Comparison of ENCODE assay signal across 9 mouse cellular contexts in genomic region chr2:155606360-155606759, GRCm38 (mm10). TPM values are rescaled to one million over a fixed set of nuclear protein-coding genes. Genes with fewer than 3 reads are reported as not detected.
DNase-seq lines count a peak whose midpoint lies in the region; ATAC-seq lines count a peak whose summit lies in the region.
"Had no signal": no experiment of that assay in that cellular context is flagged by ENCODE, and none has a peak within 500 bp of the region (broad histone marks: within the 10 kb centered on the region; RNA-seq: fewer than 3 reads in every experiment).

No protein-coding gene starts in this region.

- H3K27me3 ChIP-seq in liver, embryonic 11.5 days (replicated peaks; ENCODE audit: control insufficient read depth, insufficient read depth, low read length), result no peaks in the 10 kb centered on the region
- H3K27me3 ChIP-seq in embryonic facial prominence, embryonic 15.5 days, result no peaks in the 10 kb centered on the region
- no peaks in the 10 kb centered on the region for H3K27me3 ChIP-seq in forebrain, embryonic 14.5 days (replicated peaks; ENCODE audit: control insufficient read depth, insufficient read depth, low read length)

- H3K9me3 ChIP-seq in liver, embryonic 11.5 days (ENCODE audit: control insufficient read depth, low read length), result no peaks in the 10 kb centered on the region
- no peaks in the 10 kb centered on the region for H3K9me3 ChIP-seq in embryonic facial prominence, embryonic 15.5 days (replicated peaks)
- H3K9me3 ChIP-seq in forebrain, embryonic 14.5 days (replicated peaks; ENCODE audit: control insufficient read depth, low read length), result no peaks in the 10 kb centered on the region

- peaks cover 30% of the 10 kb centered on the region for H3K4me1 ChIP-seq in liver, embryonic 11.5 days (replicated peaks; ENCODE audit: control insufficient read depth, insufficient read depth, low read length)
- no peaks in the 10 kb centered on the region for H3K4me1 ChIP-seq in embryonic facial prominence, embryonic 15.5 days
- no peaks in the 10 kb centered on the region for H3K4me1 ChIP-seq in forebrain, embryonic 14.5 days (ENCODE audit: control insufficient read depth, insufficient read depth, low read length)

- H3K9ac ChIP-seq in liver, embryonic 11.5 days (ENCODE audit: low read depth, low read length), result peak overlapping the region; percentile 44; the same call in 1 of the 2 replicates
- no peak overlapping the region for H3K9ac ChIP-seq in embryonic facial prominence, embryonic 15.5 days
- no peak overlapping the region for H3K9ac ChIP-seq in forebrain, embryonic 14.5 days (ENCODE audit: low read length)

- DNase-seq in liver, embryonic 11.5 days (ENCODE audit: low spot score), result no peak
- DNase-seq in liver, result no peak
- DNase-seq in layer of hippocampus, adult 8-10 months (ENCODE audit: low spot score in 2 of 2), result peak; percentile 57 to 72
- DNase-seq in lung, postnatal 4 days, result no peak
- no peak for DNase-seq in forebrain, embryonic 14.5 days (ENCODE audit: low spot score)
- DNase-seq: adrenal gland, postnatal 36 days had no signal

- no peak overlapping the region for H3K4me3 ChIP-seq in liver, embryonic 11.5 days (ENCODE audit: low read depth, low read length)
- H3K4me3 ChIP-seq in embryonic facial prominence, embryonic 15.5 days (replicated peaks), result no peak overlapping the region
- H3K4me3 ChIP-seq in forebrain, embryonic 14.5 days (ENCODE audit: low read depth, low read length), result no peak overlapping the region

- 81% methylated on average over 4 of the region's 4 CpGs for WGBS in liver, embryonic 11.5 days
- WGBS in embryonic facial prominence, embryonic 15.5 days, result 82% methylated on average over 4 of the region's 4 CpGs
- WGBS in forebrain, embryonic 14.5 days, result 85% methylated on average over 4 of the region's 4 CpGs

- H3K36me3 ChIP-seq in liver, embryonic 11.5 days (ENCODE audit: control insufficient read depth, insufficient read depth, low read length), result no peaks in the 10 kb centered on the region
- H3K36me3 ChIP-seq in embryonic facial prominence, embryonic 15.5 days, result no peaks in the 10 kb centered on the region
- no peaks in the 10 kb centered on the region for H3K36me3 ChIP-seq in forebrain, embryonic 14.5 days (ENCODE audit: control insufficient read depth, insufficient read depth, low read length)

- H3K4me2 ChIP-seq in liver, embryonic 11.5 days, result no peak overlapping the region; the same call in 1 of the 2 replicates
- no peak overlapping the region for H3K4me2 ChIP-seq in embryonic facial prominence, embryonic 15.5 days (replicated peaks)
- H3K4me2 ChIP-seq in forebrain, embryonic 14.5 days (ENCODE audit: low read length), result no peak overlapping the region

- ATAC-seq in liver, embryonic 11.5 days (replicated peaks; ENCODE audit: low FRiP score), result no peak
- peak; percentile 41 for ATAC-seq in embryonic facial prominence, embryonic 15.5 days (ENCODE audit: insufficient number of reproducible peaks, low FRiP score, low TSS enrichment, low read depth)
- peak; percentile 36; the same call in 1 of the 2 replicates for ATAC-seq in megakaryocyte-erythroid progenitor cell, adult 5-6 weeks (replicated peaks; ENCODE audit: low FRiP score, low TSS enrichment, poor library complexity, severe bottlenecking)
- no peak for ATAC-seq in forebrain, embryonic 14.5 days
- ATAC-seq: intestine, embryonic 16.5 days had no signal

- H3K27ac ChIP-seq in liver, embryonic 11.5 days (ENCODE audit: low read depth, low read length), result peak overlapping the region; percentile 91; the same call in 1 of the 2 replicates
- H3K27ac ChIP-seq in embryonic facial prominence, embryonic 15.5 days (replicated peaks), result no peak overlapping the region
- no peak overlapping the region for H3K27ac ChIP-seq in forebrain, embryonic 14.5 days (ENCODE audit: low read depth, low read length)

RNA-seq across cellular contexts. Expression of gene Myh7b, which starts 4.7 kb away (rescaled TPM):
- polyA plus RNA-seq in liver, embryonic 11.5 days (2014; fragmentation: Nextera tagmentation; extraction: Ambion mirVana), result 4.3 and 5.3 TPM in 2 replicates
- 1.7 and 2.2 TPM in 2 replicates for polyA plus RNA-seq in embryonic facial prominence, embryonic 15.5 days (2015; fragmentation: Nextera tagmentation; extraction: Ambion mirVana)
- total RNA-seq in layer of hippocampus, adult 8-10 months (2022), result 1 to 10 TPM; 2.6 to 6.0 (median 4.5) TPM
- total RNA-seq in megakaryocyte-erythroid progenitor cell, adult 5-6 weeks (2014; fragmentation: Nextera tagmentation), result not detected in 2 replicates
- total RNA-seq in megakaryocyte-erythroid progenitor cell, adult 5-6 weeks (2017), result not detected in 2 replicates
- polyA plus RNA-seq in forebrain, embryonic 14.5 days (2014; fragmentation: Nextera tagmentation; extraction: Ambion mirVana), result 0.08 and 0.35 TPM in 2 replicates

RNA-seq across cellular contexts. Expression of gene Gss, which starts 13.8 kb away (rescaled TPM):
- 59.7 and 60.5 TPM in 2 replicates for polyA plus RNA-seq in liver, embryonic 11.5 days (2014; fragmentation: Nextera tagmentation; extraction: Ambion mirVana)
- polyA plus RNA-seq in embryonic facial prominence, embryonic 15.5 days (2015; fragmentation: Nextera tagmentation; extraction: Ambion mirVana), result 31.0 and 33.0 TPM in 2 replicates
- total RNA-seq in layer of hippocampus, adult 8-10 months (2022), result 10 to 100 TPM; 21.4 to 26.8 (median 22.2) TPM
- 20.2 and 27.0 TPM in 2 replicates for total RNA-seq in megakaryocyte-erythroid progenitor cell, adult 5-6 weeks (2014; fragmentation: Nextera tagmentation)
- 18.9 and 23.2 TPM in 2 replicates for total RNA-seq in megakaryocyte-erythroid progenitor cell, adult 5-6 weeks (2017)
- polyA plus RNA-seq in forebrain, embryonic 14.5 days (2014; fragmentation: Nextera tagmentation; extraction: Ambion mirVana), result 14.6 and 17.0 TPM in 2 replicates

Comparison
In these comparisons a context has a peak if more than half of its experiments do, and no peak if none do; other contexts are left out.
1. ATAC-seq: peak in embryonic facial prominence, embryonic 15.5 days (single experiment) and megakaryocyte-erythroid progenitor cell, adult 5-6 weeks (single experiment); none in liver, embryonic 11.5 days (single experiment) and forebrain, embryonic 14.5 days (single experiment).
2. DNase-seq: peak in layer of hippocampus, adult 8-10 months (2 of 2); none in liver, embryonic 11.5 days (single experiment), liver (single experiment), lung, postnatal 4 days (0 of 2) and forebrain, embryonic 14.5 days (single experiment).